Mouse (Mus musculus) urinary bladder, postnatal 4 days (tissue): ENCODE results near the gene Sufu.

ENCODE experiments used
- DNase-seq, 2 experiments: peaks; one replicate each; pipeline ENCODE4 v3.0.0; 2021 to 2022; ENCODE audit warnings: low spot score in 2 of 2

The Sufu gene

DNA sequence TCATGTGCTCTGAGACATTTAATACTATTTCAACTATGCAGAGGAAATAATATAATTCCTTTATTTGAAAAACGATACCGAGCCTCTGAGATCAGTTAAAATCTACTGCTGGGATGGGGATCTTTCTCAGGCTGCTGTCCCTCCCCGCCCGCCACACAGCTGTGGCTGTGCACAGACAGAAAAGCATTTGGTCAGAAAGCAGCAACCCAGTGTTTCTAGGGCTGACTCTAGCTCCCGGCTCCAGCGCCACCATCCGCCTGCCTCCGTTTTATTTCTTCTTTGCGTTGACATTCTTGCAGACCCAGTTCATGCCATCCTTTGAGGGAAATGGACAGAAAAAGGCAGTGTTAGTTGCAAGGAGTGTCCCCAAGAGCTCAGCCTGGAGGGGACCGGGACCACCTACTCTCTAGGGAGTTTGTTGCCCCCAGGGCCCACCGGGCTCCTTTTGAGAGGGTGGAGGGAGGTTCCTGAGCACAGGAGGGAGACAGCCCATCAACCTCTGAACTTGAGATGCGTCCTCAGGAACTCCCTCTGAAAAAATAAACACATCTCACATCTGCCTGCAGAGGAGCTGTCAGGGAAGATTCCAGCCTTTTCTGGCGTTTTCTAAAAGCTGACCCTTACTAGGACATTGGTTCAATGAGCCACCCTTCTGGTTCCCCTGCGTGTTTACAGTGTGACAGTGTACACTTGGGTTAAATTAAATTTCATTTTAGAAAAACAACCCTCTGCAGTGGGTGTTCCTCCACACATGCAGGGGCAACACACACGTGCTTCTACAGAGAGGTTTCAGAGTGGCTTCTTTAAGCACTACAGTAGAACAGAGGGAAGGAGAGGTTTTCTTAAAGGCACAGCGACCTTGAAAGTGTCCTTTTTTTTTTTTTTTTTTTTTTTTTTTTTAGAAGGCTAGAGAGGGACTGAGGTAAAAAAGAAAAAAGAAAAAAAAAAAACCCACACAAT is 134.7 kb downstream of the Sufu start:
- DNase-seq: no peak

- DNase-seq: no peak
These were observed 135.5 kb downstream of the Sufu start for GRCm38 (mm10) chr19:46532031-46532688.

DNA sequence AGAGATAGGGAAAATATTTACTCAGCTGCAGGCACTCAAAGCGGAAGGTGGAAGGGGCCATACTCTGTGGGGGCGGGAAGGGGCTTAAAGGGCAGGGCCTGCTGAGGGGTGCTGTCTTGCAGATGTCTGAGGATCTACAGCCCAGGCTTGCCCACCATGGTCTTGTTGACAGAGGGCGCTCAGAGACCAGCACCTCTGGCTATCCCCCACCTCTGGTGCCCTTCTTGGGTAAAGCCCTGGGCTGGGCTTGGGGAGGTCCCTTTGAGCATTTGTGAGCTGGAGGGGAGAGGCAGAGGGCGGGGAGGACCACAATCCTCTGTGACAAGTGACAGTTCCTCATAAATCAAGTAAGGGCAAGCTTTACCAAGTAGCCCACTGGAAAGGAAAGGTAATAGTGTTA is 136.4 kb downstream of the Sufu start:
- DNase-seq: no peak

DNA sequence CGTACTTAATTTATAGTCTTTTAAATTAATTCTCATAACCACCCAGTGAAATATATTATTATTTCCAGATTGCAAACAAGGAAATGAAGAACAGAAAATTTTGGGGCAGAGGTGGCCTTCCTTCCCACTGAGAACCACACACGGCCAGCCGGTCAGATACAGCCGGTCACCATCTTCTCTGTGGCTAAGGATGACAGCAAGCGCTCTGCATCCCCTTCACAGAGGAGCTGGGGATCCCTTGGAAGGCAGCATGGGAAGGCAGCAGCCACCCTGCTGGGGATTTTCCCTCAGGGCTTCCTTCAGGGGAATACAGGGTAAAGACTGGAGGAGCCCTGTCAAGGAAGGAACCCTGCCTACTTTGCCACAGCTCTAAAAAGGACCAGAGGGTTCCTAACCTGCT is 136.8 kb downstream of the Sufu start:
- no peak for DNase-seq

- DNase-seq: no peak
These were observed 137.9 kb downstream of the Sufu start for GRCm38 (mm10) chr19:46534542-46535098.

DNA sequence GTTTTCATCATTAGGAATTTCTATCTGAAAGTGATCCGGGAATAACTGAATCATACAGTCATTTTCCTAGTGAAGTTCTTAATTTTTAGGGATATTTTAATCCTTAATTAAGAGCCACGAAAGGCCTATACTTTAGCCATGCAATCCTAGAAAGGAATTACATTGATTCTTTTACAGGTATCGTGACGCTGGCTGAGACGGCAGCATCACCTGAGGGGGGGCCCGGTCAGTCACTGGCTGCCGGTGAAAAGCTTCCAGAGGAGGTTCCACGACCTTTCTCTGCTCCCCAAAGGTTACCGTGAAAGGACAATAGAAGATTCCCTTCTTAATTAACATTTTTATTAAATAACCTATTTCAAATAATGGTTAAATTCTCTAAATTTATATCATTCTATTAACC is 140.7 kb downstream of the Sufu start:
- DNase-seq: no peak

DNA sequence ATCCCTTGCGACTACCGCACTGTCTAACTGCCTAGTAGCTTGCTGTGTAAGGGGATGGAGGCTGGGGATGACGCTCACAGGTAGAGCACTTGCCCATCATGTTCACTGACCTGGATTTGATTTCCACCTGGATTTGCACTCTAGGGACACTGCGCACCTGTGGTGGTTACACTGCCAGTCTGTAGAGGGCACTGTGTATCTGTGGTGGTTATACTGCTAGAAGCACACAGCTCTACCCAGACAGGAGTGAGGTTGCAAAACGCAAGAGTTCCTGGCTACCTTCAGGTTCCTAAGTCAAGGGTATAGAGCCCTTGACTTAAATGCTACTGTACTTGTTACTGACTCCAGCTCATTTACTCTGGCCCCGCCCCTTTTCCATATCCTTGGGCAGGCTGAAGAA is 141.5 kb downstream of the Sufu start:
- no peak for DNase-seq
